Mouse (Mus musculus) testis, adult 2 months (tissue): ENCODE results near the gene Mrps11.

Source experiments
- CTCF ChIP-seq: fragments of 200-500 bp; IDR thresholded peaks from 2 replicates; pipeline ENCODE4 v1.5.1; 2012; ENCODE audit warnings: low read depth, mild to moderate bottlenecking, inconsistent platforms, low read length, moderate library complexity; ENCODE audit not compliant: control insufficient read depth, insufficient read depth, insufficient replicate concordance
- POLR2A ChIP-seq: fragments of 200-500 bp; IDR thresholded peaks from 2 replicates; pipeline ENCODE4 v1.6.1; 2012; ENCODE audit warnings: low read depth, mild to moderate bottlenecking, inconsistent platforms, low read length, moderate library complexity; ENCODE audit not compliant: control insufficient read depth

DNA sequence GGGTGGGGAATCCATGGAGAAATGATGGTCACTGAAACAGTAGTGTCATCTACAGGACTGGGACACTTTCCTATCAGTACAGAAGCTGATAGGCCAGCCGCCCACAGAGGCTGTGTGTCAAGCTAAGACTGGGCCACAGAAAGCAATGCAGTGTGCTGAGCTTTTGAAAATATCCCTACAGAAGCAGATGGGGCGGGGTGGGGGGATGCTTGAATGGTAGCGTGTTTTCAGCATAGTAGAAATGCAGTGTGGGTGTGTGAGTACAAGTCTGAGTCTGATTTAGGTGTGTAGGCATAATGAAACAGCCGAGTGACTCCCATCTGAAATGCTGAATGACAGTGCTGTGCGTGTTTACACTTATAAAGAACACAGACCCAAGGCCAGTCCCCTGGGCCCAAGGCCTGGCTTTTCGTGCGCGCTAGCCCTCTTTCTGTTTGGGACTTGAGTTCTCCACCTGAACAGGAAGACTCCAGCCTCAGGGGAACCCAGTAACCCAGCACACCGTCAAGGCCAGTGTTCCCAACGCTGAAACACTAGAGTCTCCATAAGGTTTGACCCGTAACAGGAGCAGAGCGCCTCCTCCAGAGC lies 5.0 kb downstream of the Mrps11 start:
- no peak for TF ChIP-seq POLR2A
- TF ChIP-seq CTCF = no peak
